Mouse (Mus musculus): ENCODE measurements around the gene Zfp980.
"Not testable (repeated sequence)": the region's sequence is repeated elsewhere in the genome, so short reads cannot be mapped to it uniquely, and the experiment has no call there.

The Zfp980 gene

DNA sequence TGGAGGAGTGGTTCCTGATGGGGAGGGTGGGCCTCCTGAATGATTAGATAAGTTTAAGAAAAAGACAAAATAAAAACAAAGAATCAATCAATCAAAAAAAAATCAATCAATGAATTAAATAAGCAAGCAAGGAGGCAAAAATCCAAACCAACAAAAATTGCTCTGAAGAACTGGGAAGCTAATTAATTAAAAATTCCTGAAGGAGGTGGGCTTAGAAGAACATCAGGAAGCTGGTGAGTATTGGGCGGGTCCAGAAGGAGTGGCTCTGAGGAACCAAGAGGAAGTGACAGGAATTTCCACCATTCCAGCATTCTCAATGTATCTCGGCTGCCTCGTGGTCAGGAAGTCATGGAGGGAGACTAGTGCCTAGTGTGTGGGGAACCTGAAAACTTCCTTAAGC is at the start of gene Zfp980:
Zfp980 (plus strand) TSS at position 301 of the 400 bp plus-strand sequence.
- not testable (repeated sequence) for DNase-seq (ENCODE audit: low spot score in 2 of 2)

DNA sequence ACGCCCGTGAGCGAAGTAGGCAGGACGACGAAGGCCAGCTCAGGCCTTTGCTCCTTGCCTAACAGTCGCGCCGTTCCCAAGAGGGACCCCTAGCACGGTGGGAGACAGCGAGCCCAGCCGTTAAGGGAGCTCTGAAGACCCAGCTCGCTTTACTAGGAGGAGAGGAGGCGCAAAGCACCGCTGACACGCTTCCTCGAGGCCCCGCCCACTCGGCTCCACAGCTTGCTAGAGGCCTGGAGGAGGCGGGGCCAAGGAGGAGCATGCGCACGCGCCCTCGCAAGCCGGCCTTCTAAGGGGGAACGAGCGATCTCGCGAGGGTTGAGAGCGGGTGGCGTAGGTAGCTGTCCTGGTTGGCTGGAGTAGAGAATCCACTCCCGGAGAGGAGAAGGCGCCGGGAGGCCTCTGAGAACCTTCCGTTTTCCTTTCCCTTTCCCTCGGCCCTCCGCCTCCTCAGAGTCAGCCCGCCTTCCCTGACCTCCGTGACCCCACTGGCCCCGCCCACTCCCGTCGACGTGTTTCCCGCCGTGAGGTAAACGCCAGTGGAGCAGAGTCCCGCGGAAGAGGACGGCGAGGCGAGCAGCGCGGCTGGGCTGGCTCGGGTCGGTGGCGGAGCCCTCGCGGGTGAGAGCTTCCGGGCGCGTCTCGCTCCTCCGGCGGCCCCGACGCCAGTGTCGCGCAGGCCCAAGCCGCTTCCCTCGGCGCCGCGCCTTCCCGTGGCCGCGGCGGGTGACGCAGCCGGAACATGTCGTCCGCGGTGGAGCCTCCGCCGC is 29.9 kb upstream of the Zfp980 start:
- DNase-seq (ENCODE audit: low spot score in 2 of 2) = not testable (repeated sequence)

DNA sequence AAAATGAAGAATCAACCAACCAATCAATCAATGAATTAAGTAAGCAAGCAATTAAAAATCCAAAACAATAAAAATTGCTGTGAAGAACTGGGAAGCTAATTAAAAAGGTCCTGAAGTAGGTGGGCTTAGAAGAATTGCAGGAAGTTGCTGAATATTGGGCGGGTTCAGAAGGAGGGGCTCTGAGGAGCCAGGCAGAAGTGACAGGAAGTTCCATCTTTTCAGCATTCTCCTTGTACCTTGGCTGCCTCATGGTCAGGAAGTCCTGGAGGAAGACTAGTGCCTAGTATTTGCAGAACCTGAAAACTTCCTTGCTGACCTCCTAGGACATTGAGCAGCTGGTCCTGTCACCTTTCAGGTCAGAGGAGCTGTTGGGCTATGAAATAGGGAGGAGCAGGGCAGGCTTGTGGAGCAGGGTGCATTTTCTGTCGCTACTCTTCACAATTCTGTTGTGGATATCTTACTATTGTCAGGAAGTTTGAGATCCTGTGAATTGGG is 3.8 kb downstream of the Zfp980 start:
- DNase-seq (ENCODE audit: low spot score in 2 of 2) = not testable (repeated sequence)

DNA sequence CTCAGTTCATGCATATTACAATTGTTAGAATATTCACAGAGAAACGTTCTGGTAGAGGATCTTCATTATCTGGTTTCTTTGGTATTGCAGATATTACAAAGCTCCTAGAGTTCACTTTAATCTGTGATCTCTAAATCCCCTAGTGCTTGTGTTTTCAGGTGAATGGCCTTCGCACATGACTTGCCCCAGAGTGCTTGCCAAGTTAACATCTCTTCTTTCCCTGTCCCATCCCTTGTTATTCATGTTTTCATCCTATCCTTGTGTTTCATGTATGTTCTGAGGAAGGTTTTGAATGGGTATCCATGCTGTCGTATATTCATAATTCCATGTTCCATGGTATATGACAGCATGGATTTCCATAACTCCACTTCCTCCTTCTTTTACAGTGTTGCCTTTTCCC is 9.7 kb downstream of the Zfp980 start:
- peak in 1 of 2 experiments; percentile 16 for DNase-seq (ENCODE audit: low spot score in 2 of 2)

DNA sequence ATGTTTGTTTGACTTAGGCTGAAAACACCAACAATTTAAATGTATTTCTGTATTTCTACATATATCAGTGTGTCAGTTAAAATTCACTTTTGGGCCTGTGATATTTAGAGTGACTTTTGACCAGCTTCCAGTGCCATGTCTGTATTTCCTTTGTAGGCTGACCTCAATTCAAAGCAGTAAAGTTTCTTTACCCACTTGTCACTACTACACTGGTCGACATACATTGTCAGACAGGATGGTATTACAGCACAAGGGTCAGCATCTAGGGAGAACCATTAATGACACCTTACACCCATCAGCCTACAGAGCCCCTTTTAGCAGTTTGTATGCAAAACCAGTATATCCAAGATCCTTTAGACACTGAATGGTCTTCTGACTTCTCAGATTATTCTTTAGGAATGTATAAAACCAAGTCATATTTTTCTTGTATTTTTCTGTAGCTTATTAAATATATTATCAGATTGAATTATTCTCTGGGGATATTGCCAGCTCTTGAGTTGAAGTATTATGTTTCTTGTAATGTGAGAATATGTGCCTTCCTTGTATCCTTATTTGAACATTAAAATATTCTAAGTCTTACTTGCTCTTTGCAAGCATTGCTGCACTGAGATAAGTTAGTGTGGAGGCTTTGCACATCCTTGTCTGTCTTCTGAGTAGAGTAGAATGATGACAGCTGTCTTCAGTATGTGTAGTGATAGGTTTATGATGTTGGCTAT is 10.3 kb downstream of the Zfp980 start:
- not testable (repeated sequence) for DNase-seq (ENCODE audit: low spot score in 2 of 2)

DNA sequence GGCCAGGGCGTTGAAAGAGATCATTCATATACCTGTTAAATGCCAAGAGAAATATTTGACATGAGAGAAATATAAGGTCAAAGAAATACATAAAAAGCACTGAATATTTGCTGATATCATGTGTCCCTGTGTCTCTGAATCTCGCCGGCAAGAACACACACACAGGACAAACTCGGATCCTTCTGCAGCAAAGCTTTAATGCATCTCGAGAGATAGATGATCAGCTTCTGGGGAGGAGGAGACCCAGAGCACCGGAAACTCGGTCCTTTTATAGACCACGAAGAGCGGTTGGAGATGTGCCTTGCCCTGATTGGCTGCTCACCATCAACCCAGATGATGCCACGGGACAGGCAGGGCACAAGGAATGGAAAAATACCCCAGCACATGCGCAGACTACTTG is 11.5 kb downstream of the Zfp980 start:
- not testable (repeated sequence) for DNase-seq (ENCODE audit: low spot score in 2 of 2)

DNA sequence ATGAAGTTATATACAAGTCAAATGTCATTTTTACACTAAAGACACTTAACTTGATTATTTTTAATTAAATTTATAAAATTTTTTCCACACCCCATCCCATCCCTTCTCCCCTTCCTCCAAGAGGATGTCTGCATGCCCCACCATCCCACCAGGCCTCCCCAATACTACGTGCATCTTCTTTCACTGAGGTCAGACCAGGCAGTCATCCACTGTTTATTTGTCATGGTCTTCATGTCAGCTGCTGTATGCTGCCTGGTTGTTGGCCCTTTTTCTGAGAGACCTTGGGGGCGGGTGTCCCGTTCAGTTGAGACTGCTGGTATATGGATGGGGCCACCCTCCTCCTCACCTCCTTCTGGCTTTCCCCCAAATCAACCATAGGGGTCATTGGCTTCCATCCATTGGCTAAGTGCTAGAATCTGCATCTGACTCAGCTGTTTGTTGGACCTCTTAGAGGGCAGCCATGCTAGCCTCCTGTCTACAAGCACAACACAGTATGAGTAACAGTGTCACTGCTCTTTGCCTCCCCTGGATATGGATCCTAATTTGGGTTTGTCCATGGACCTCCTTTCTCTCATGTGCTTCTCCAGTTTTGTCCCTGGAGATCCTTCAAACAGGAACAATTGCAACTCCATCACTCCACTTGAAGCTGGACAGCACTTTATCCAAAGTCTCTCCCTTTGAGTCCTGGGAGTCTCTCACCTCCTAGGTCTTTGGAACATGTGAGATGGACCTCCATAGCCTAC is 12.7 kb downstream of the Zfp980 start:
- not testable (repeated sequence) for DNase-seq (ENCODE audit: low spot score in 2 of 2)

DNA sequence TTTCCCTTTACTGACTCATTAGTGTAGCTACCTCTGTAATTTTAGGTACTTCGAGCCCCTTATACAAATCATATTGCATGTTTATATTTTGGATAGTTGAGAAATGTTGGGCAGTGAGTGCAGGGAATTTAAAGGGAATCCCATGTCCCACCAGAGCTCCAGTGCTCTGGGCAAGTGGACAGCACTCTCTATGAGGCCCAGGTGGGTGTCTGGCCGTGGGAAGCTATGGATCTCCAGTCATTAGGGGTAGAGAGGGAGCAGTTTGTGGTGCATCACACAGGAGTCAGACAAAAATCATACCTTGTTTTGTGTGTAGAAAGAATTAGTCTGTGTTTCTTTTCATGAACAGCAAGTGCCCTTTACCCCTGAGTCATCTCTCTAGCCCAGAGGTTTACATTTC is 15.6 kb downstream of the Zfp980 start:
- DNase-seq (ENCODE audit: low spot score in 2 of 2) = not testable (repeated sequence)

DNA sequence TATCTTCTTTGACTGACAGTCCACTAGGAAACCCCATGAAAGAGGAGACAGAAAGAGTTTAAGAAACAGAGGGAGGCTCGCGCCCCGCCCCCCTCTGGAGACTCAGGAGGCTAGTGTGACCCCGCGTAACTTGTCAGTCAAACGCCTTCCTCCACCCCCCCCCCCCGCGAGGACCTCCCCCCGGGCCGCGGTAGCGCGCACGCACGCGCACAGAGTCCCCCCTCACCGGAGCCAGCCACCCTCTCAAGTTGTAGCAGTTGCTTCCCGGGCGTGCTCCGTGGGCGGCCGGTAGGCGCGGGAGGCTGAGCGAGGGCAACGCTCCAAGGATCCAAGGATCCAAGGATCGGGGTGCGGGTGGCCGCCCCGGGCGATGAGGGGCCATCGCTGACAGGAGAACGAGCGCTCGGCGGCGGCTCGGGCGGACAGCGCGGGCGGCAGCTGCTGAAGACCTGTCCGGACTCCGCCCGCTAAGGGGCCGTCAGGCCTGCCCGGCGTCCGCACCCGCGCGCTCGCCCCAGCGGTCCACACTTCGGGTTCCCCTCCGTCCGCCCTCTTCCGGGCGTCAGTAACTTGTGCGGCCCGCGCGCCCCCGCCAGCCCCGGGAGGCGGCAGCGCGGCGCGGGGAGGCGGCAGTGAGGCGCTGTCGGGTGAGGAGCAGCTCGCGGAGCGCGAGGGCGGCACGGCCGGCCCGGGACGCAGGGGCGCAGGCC is 74.6 kb downstream of the Zfp980 start:
- DNase-seq (ENCODE audit: low spot score in 2 of 2) = peak in 1 of 2 experiments; percentile 14

DNA sequence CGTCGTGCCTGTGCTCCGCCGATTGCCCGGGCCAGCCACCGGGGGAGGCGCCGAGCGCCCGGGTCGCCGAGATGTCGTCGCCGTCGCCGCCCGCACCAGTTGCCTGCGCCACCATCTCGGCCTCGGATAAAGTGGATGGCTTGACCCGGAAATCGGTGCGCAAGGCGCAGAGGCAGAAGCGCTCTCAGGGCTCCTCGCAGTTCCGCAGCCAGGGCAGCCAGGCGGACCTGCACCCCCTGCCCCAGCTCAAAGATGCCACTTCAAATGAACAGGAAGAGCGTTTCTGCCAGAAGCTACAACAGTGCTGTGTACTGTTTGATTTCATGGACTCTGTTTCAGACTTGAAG is 75.1 kb downstream of the Zfp980 start:
- DNase-seq (ENCODE audit: low spot score in 2 of 2) = not testable (repeated sequence)
